ENCODE assay signal across 21 mouse cellular contexts in the genomic region with DNA sequence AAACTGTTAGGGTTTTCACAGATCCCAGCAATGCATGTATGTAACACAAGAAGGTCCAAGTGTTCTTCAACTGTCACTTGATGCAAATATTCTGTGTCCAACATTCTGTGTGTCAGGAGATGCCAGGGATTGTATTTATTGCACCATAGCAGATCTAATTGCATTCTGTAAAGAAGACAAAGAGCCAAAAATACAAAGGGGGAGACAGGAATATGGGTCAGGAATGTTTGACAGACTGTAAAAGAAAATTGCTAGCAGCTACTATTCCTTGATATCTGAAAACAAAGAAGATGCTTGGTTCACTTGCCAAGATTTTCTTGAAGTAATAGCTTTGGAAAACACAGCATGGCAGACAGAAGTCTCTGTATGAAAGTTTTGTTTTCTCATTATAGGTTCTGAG.
DNase-seq lines count a peak whose midpoint lies in the region; ATAC-seq lines count a peak whose summit lies in the region.
"Had no signal": no experiment of that assay in that cellular context is flagged by ENCODE, and none has a peak within 500 bp of the region (broad histone marks: within the 10 kb centered on the region; RNA-seq: fewer than 3 reads in every experiment).

No protein-coding gene starts in this region.

- ATAC-seq in cerebellum, adult (ENCODE audit: insufficient number of reproducible peaks, low FRiP score, low TSS enrichment): no peak
- ATAC-seq: activated CD4-positive, CD25-positive, alpha-beta regulatory T cell, adult 4 months; CD4-positive, CD25-positive, alpha-beta regulatory T cell, adult 4 months; Patski had no signal

- DNase-seq in Muller cell, postnatal 12 days (ENCODE audit: inconsistent ontology term): peak; percentile 57
- peak; percentile 37 for DNase-seq in retina, embryonic 14.5 days (ENCODE audit: low spot score)
- peak; percentile 55 for DNase-seq in retina, postnatal 1 day
- no peak for DNase-seq in adrenal gland, postnatal 14 days
- no peak for DNase-seq in layer of hippocampus, adult 9-11 months
- DNase-seq: adrenal gland, adult 2 months; adrenal gland, adult 8-10 months; adrenal gland, postnatal 10 days; adrenal gland, postnatal 25 days; adrenal gland, postnatal 36 days; B cell, adult 2 months; cerebellum, adult 11 months; cerebellum, adult 11-12 months; cerebellum, adult 18-20 months; cerebellum, adult 2 months; cerebellum, adult 8-10 months; cerebellum, adult 9-10 months had no signal

Comparison
In these comparisons a context has a peak if more than half of its experiments do, and no peak if none do; other contexts are left out.
1. DNase-seq: peak in Muller cell, postnatal 12 days (single experiment), retina, embryonic 14.5 days (single experiment) and retina, postnatal 1 day (single experiment); none in adrenal gland, postnatal 14 days (single experiment) and layer of hippocampus, adult 9-11 months (single experiment).